Comparison of ENCODE assay signal across 18 mouse cellular contexts in genomic region chr3:127019728-127020127, GRCm38 (mm10).
A peak's percentile ranks its signal among the peaks of the same experiment; 100 is the strongest.
DNase-seq lines count a peak whose midpoint lies in the region; ATAC-seq and TF ChIP-seq lines count a peak whose summit lies in the region.
"Had no signal": no experiment of that assay in that cellular context is flagged by ENCODE, and none has a peak within 500 bp of the region (broad histone marks: within the 10 kb centered on the region; RNA-seq: fewer than 3 reads in every experiment).

No protein-coding gene starts in this region.

- 0 out of 2 replicates have a peak overlapping the region, but pooled peaks have one; percentile 51 for H3K27ac ChIP-seq in hindbrain, postnatal 0 days
- no peak overlapping the region for H3K27ac ChIP-seq in hindbrain, embryonic 11.5 days (ENCODE audit: low read depth, low read length)
- H3K27ac ChIP-seq in brown adipose tissue, adult 24 weeks (replicated peaks; ENCODE audit: low read depth, low read length) = peak overlapping the region; percentile 54; the same call in 1 of the 2 replicates
- 0 out of 2 replicates have a peak overlapping the region, but pooled peaks have one; percentile 62 for H3K27ac ChIP-seq in intestine, embryonic 15.5 days
- H3K27ac ChIP-seq in olfactory bulb, adult 2 months (ENCODE audit: insufficient read depth, low read depth, low read length) = 0 out of 2 replicates have a peak overlapping the region, but pooled peaks have one; percentile 10
- no peak overlapping the region for H3K27ac ChIP-seq in forebrain, embryonic 15.5 days (replicated peaks)
- H3K27ac ChIP-seq: hindbrain, embryonic 14.5 days; neural tube, embryonic 12.5 days had no signal

- no peak for TF ChIP-seq POLR2A in olfactory bulb, adult 2 months (IDR thresholded peaks at IDR 0.05; ENCODE audit: insufficient read depth, low read depth, low read length)

- WGBS in hindbrain, postnatal 0 days = 77% methylated on average over 3 of the region's 3 CpGs
- WGBS in hindbrain, embryonic 11.5 days = 89% methylated on average over 3 of the region's 3 CpGs
- 47% methylated on average over 3 of the region's 3 CpGs for WGBS in intestine, embryonic 15.5 days
- WGBS in olfactory bulb, adult 2 months = 76% methylated on average over 3 of the region's 3 CpGs
- WGBS in forebrain, embryonic 15.5 days = 74% methylated on average over 3 of the region's 3 CpGs

- H3K9me3 ChIP-seq in hindbrain, postnatal 0 days (ENCODE audit: low read length) = no peaks in the 10 kb centered on the region
- H3K9me3 ChIP-seq in hindbrain, embryonic 11.5 days (ENCODE audit: control insufficient read depth, low read length) = no peaks in the 10 kb centered on the region
- H3K9me3 ChIP-seq in intestine, embryonic 15.5 days = no peaks in the 10 kb centered on the region
- H3K9me3 ChIP-seq in forebrain, embryonic 15.5 days = no peaks in the 10 kb centered on the region
- H3K9me3 ChIP-seq: heart, embryonic 12.5 days; neural tube, embryonic 12.5 days had no signal

- H3K4me1 ChIP-seq in hindbrain, postnatal 0 days (ENCODE audit: insufficient read depth, low read length) = no peaks in the 10 kb centered on the region
- no peaks in the 10 kb centered on the region for H3K4me1 ChIP-seq in hindbrain, embryonic 11.5 days (replicated peaks; ENCODE audit: control insufficient read depth, insufficient read depth, low read length)
- no peaks in the 10 kb centered on the region for H3K4me1 ChIP-seq in brown adipose tissue, adult 24 weeks (ENCODE audit: control insufficient read depth, insufficient read depth, insufficient read length, low read length)
- H3K4me1 ChIP-seq in intestine, embryonic 15.5 days (replicated peaks) = peaks cover 4% of the 10 kb centered on the region; the same call in 1 of the 2 replicates
- H3K4me1 ChIP-seq in olfactory bulb, adult 2 months (ENCODE audit: control insufficient read depth, insufficient read depth, low read length) = 0 out of 2 replicates have a peak, but pooled peaks cover 3% of the 10 kb centered on the region
- H3K4me1 ChIP-seq in forebrain, embryonic 15.5 days = no peaks in the 10 kb centered on the region
- H3K4me1 ChIP-seq: neural tube, embryonic 12.5 days had no signal

- no peak overlapping the region for H3K4me2 ChIP-seq in hindbrain, postnatal 0 days (ENCODE audit: low read depth, low read length)
- H3K4me2 ChIP-seq in hindbrain, embryonic 11.5 days (replicated peaks; ENCODE audit: low read depth, low read length) = no peak overlapping the region
- H3K4me2 ChIP-seq in intestine, embryonic 15.5 days (replicated peaks) = no peak overlapping the region
- no peak overlapping the region for H3K4me2 ChIP-seq in forebrain, embryonic 15.5 days (replicated peaks)
- H3K4me2 ChIP-seq: heart, embryonic 12.5 days; hindbrain, embryonic 14.5 days; neural tube, embryonic 12.5 days had no signal

- H3K36me3 ChIP-seq in hindbrain, postnatal 0 days (ENCODE audit: insufficient read depth, low read length) = peaks cover 20% of the 10 kb centered on the region
- no peaks in the 10 kb centered on the region for H3K36me3 ChIP-seq in hindbrain, embryonic 11.5 days (ENCODE audit: control insufficient read depth, insufficient read depth, low read length)
- no peaks in the 10 kb centered on the region for H3K36me3 ChIP-seq in intestine, embryonic 15.5 days
- H3K36me3 ChIP-seq in forebrain, embryonic 15.5 days = peaks cover 42% of the 10 kb centered on the region

- DNase-seq in hindbrain, postnatal 0 days (ENCODE audit: low spot score) = no peak
- no peak for DNase-seq in hindbrain, embryonic 11.5 days (ENCODE audit: low spot score)
- DNase-seq in cerebellum, adult 8-10 months = no peak
- DNase-seq in c-Kit-positive CD71-positive TER-119-positive erythroid progenitor cells, embryonic 14.5 days (ENCODE audit: low spot score) = no peak
- DNase-seq: cerebellum, adult 9-10 months; kidney, adult 9 months; liver, postnatal 0 days; lung, postnatal 4 days; thymus, adult 18-20 months had no signal

- no peak for TF ChIP-seq CTCF in hindbrain, postnatal 0 days (IDR thresholded peaks at IDR 0.05; ENCODE audit: low read depth)
- no peak for TF ChIP-seq CTCF in olfactory bulb, adult 2 months (IDR thresholded peaks at IDR 0.05; ENCODE audit: insufficient read depth, low read depth, low read length)

- H3K9ac ChIP-seq in hindbrain, postnatal 0 days (replicated peaks; ENCODE audit: low read length) = no peak overlapping the region
- H3K9ac ChIP-seq in hindbrain, embryonic 11.5 days (ENCODE audit: low read depth, low read length) = no peak overlapping the region
- no peak overlapping the region for H3K9ac ChIP-seq in intestine, embryonic 15.5 days
- H3K9ac ChIP-seq in forebrain, embryonic 15.5 days (replicated peaks) = no peak overlapping the region
- H3K9ac ChIP-seq: heart, embryonic 12.5 days; hindbrain, embryonic 14.5 days; liver, postnatal 0 days; neural tube, embryonic 12.5 days had no signal

- no peak overlapping the region for H3K4me3 ChIP-seq in hindbrain, postnatal 0 days (ENCODE audit: low read length)
- no peak overlapping the region for H3K4me3 ChIP-seq in hindbrain, embryonic 11.5 days (ENCODE audit: low read depth, low read length)
- H3K4me3 ChIP-seq in brown adipose tissue, adult 24 weeks (ENCODE audit: insufficient read depth, low read depth, low read length) = no peak overlapping the region
- no peak overlapping the region for H3K4me3 ChIP-seq in intestine, embryonic 15.5 days (replicated peaks)
- no peak overlapping the region for H3K4me3 ChIP-seq in olfactory bulb, adult 2 months (ENCODE audit: insufficient read depth, low read depth, low read length)
- H3K4me3 ChIP-seq in forebrain, embryonic 15.5 days = no peak overlapping the region
- H3K4me3 ChIP-seq: heart, embryonic 12.5 days; neural tube, embryonic 12.5 days had no signal

- ATAC-seq in hindbrain, postnatal 0 days = no peak
- no peak for ATAC-seq in hindbrain, embryonic 11.5 days (ENCODE audit: low FRiP score)
- peak; percentile 39; the same call in 1 of the 2 replicates for ATAC-seq in intestine, embryonic 15.5 days
- ATAC-seq in forebrain, embryonic 15.5 days (replicated peaks) = no peak
- ATAC-seq: CD4-positive, CD25-positive, alpha-beta regulatory T cell, adult 4 months; forebrain, embryonic 14.5 days; liver, postnatal 0 days had no signal

- H3K27me3 ChIP-seq in hindbrain, postnatal 0 days (ENCODE audit: insufficient read depth, low read length) = no peaks in the 10 kb centered on the region
- no peaks in the 10 kb centered on the region for H3K27me3 ChIP-seq in hindbrain, embryonic 11.5 days (ENCODE audit: control insufficient read depth, insufficient read depth, low read length)
- H3K27me3 ChIP-seq in intestine, embryonic 15.5 days (replicated peaks) = no peaks in the 10 kb centered on the region
- H3K27me3 ChIP-seq in forebrain, embryonic 15.5 days = no peaks in the 10 kb centered on the region
- H3K27me3 ChIP-seq: heart, embryonic 12.5 days; neural tube, embryonic 12.5 days had no signal

Comparison
In these comparisons a context has a peak if more than half of its experiments do, and no peak if none do; other contexts are left out.
1. H3K27ac ChIP-seq: peak in hindbrain, postnatal 0 days (single experiment), brown adipose tissue, adult 24 weeks (single experiment), intestine, embryonic 15.5 days (single experiment) and olfactory bulb, adult 2 months (single experiment); none in hindbrain, embryonic 11.5 days (single experiment) and forebrain, embryonic 15.5 days (single experiment).